Mouse (Mus musculus): ENCODE data around the gene Col4a4. TPM values are rescaled to one million over a fixed set of nuclear protein-coding genes. Genes with fewer than 3 reads are reported as not detected.
A peak's percentile ranks its signal among the peaks of the same experiment; 100 is the strongest.

The Col4a4 gene
- polyA plus RNA-seq, 1 experiment from 2014 or later, result 0.25 TPM

DNA sequence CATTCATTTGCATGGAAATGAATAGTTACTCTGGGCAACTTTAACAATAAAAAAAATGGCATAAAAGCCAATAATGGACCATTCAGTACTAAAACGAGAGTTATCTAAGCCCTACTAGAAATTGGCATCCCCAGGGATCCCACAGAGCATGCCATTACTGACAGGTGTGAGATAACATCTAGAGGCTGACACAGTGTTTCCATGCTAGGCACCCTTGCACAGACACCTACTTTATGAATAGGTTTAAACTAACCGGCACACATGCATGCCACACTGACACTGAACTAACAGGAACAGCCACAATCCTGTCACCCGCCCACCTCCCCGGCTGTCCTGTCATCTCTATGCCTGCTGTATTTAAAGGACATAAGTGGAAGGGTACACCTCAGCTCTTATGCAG is 58.7 kb downstream of the Col4a4 start:
- Histone ChIP-seq H3K36me3 (no peaks in the 10 kb centered on the region), H3K4me2 (replicated peaks) (no peak overlapping the region), H3K9me3 (replicated peaks) (no peaks in the 10 kb centered on the region), H3K27me3 (no peaks in the 10 kb centered on the region), H3K9ac (no peak overlapping the region), H3K27ac (no peak overlapping the region), H3K4me1 (peaks cover 4% of the 10 kb centered on the region; the same call in 1 of the 2 replicates), H3K4me3 (no peak overlapping the region)
- no peak for ATAC-seq (ENCODE audit: low FRiP score)
- 71% methylated on average over 4 of the region's 4 CpGs for WGBS

DNA sequence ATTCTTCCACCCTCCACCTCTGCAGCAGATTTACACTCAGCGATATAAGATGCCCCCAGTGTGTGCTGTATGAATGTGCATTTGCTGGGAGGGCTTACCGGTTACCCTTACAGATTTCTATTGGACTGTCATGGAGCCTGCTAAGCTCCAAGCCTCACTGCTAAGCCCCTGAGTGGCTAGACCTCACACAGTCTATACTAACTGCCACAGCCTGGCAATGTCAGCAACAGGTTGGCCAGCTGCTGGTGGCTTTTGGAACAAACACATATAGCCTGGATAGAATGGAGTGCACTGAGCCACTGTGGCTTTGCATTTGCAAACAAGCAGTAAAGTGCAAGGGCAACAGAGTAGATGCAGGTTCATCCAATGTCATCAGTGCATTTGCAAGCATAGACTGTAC is 94.7 kb downstream of the Col4a4 start:
- Histone ChIP-seq H3K4me3 (no peak overlapping the region), H3K27me3 (no peaks in the 10 kb centered on the region), H3K4me1 (no peaks in the 10 kb centered on the region), H3K4me2 (replicated peaks) (no peak overlapping the region), H3K27ac (no peak overlapping the region), H3K9me3 (replicated peaks) (no peaks in the 10 kb centered on the region), H3K36me3 (no peaks in the 10 kb centered on the region), H3K9ac (no peak overlapping the region)
- WGBS, result 85% methylated on average over 2 of the region's 2 CpGs
- ATAC-seq (ENCODE audit: low FRiP score), result no peak

DNA sequence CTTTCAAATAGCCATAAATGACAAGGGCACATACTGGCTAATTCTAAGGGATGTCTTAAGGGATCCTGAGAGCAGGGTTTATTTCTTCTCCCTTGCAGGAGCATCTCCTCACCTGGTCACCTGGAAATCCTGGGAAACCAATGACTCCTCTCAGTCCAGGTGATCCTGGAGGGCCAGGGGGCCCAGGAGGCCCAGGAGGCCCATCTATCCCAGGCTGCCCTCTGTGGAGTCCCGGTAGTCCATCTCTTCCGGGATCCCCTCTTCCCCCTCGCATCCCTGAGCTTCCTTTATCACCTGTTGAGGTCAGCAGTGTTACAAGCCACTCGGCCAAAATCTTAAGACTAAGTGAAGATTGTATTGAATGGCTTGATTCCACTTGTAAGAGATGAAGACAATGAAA is 100.3 kb downstream of the Col4a4 start:
- Histone ChIP-seq H3K36me3 (no peaks in the 10 kb centered on the region), H3K9me3 (replicated peaks) (no peaks in the 10 kb centered on the region), H3K27ac (no peak overlapping the region), H3K9ac (no peak overlapping the region), H3K27me3 (no peaks in the 10 kb centered on the region), H3K4me1 (no peaks in the 10 kb centered on the region), H3K4me2 (replicated peaks) (no peak overlapping the region), H3K4me3 (no peak overlapping the region)
- ATAC-seq (ENCODE audit: low FRiP score), result no peak
- 88% methylated on average over 4 of the region's 4 CpGs for WGBS

DNA sequence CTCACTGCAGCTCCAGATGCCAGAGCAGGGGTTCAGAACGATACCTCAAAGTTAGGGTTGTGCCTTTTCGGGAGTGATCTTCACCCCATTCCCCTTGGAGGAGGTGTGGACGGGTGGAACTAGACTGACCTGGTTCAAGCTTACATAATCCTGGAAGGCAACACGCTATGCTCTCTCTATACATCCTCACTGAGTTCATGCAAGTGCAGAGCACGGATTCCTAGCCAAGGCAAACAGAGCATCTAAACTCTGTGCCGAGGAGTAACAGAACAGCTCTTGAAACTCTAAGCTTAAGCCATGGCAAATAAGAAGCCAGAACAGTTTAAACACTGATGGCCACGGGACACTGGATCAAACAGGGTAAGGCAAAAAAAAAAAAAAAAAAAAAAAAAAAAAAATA is 104.3 kb downstream of the Col4a4 start:
- H3K4me2 ChIP-seq (replicated peaks), result no peak overlapping the region
- H3K9me3 ChIP-seq (replicated peaks), result no peaks in the 10 kb centered on the region
- H3K27ac ChIP-seq, result no peak overlapping the region
- H3K27me3 ChIP-seq, result no peaks in the 10 kb centered on the region
- WGBS, result 86% methylated on average over 7 of the region's 7 CpGs
- no peak for ATAC-seq (ENCODE audit: low FRiP score)
- H3K4me1 ChIP-seq, result no peaks in the 10 kb centered on the region
- H3K4me3 ChIP-seq, result no peak overlapping the region
- H3K36me3 ChIP-seq, result no peaks in the 10 kb centered on the region
- no peak overlapping the region for H3K9ac ChIP-seq

DNA sequence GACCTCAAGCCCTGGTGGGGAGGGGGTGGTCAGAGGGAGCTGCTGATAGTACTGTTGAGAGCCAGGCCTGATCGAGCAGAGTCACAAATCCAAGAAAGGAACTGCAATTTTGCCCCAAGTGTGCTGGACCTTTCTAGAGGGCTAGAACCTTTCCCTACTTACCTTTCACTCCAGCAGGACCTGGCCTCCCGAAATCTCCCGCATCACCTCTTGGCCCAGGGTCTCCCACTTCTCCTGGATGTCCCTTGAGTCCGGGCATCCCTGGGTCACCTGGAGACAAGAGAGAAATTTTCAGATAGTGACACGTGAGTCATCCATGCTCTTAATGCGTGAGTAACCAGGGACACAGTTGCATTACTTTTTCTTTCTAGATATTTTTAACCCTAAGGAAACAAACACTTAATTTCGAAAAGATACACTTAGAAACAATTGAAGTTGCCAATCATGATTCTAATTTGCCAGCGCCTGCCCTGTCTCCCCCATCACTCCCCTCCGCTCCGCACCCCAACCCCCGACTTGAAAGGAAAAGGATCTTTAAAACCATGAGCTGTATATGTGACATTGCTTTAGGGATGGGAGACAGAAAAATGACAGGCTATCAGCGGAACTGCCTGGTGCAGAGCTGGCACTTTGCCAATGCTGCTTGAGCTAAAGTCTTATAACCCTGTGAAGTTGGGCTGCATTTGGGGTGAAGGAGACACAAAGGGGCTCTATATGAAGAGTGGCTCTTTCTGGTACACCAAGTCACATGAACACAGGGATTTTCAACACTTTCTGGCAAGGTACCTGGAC is 106.8 kb downstream of the Col4a4 start:
- H3K27me3 ChIP-seq, result no peaks in the 10 kb centered on the region

DNA sequence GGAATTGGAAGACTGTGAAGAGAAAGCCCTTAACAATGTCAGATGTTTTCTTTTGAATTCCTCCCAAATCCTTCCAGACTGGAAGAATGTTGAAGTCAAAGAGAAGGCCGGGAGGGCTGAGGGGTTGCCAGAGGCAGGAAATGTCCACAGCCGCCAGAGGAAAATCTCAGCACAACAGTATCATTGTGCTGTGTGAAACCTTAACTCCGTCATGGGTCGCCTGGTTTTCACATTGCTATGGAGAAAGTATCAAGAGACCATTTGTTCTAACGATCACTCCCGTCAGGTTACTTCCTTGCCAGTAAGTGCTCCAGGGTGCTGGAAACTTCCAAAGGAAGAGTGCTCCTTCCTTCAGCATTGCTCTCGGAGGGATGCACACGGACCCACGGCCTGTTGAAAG is 109.9 kb downstream of the Col4a4 start:
- peak; percentile 70 for ATAC-seq (ENCODE audit: low FRiP score)
- H3K27ac ChIP-seq, result 0 out of 2 replicates have a peak overlapping the region, but pooled peaks have one; percentile 8
- 10% methylated on average over 9 of the region's 9 CpGs for WGBS

More for the DNA sequence above, 106.8 kb downstream of the Col4a4 start:
- Histone ChIP-seq H3K27ac (no peak overlapping the region), H3K9ac (no peak overlapping the region), H3K4me1 (peaks cover 11% of the 10 kb centered on the region), H3K9me3 (replicated peaks) (no peaks in the 10 kb centered on the region), H3K4me2 (replicated peaks) (no peak overlapping the region), H3K36me3 (no peaks in the 10 kb centered on the region), H3K4me3 (no peak overlapping the region)
- 90% methylated on average over 12 of the region's 12 CpGs for WGBS
- no peak for ATAC-seq (ENCODE audit: low FRiP score)

DNA sequence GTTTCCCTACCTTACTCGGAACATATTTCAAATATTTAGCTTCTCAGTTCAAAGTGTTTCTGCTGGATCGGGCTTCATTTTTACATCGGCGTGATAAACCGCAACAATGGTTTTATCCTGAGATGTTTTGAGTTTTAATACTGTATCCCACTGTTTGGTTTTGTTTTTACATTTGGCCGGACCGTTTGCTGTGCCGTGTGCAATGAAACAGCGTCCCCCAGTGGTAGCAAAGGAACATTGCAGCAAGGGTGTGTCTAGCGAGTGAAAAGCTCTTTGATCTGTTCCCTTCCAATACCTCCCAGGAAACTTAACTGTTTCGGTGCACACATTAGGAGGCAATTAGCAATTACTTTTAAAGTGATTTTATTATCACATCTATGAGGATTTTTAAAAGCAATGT is 110.4 kb downstream of the Col4a4 start:
- WGBS, result 44% methylated on average over 11 of the region's 11 CpGs
- Histone ChIP-seq H3K4me2 (replicated peaks) (no peak overlapping the region; the same call in 1 of the 2 replicates), H3K4me3 (no peak overlapping the region), H3K4me1 (peaks cover 16% of the 10 kb centered on the region), H3K9me3 (replicated peaks) (no peaks in the 10 kb centered on the region), H3K9ac (no peak overlapping the region), H3K27me3 (no peaks in the 10 kb centered on the region), H3K36me3 (no peaks in the 10 kb centered on the region), H3K27ac (peak overlapping the region; percentile 8; the same call in 1 of the 2 replicates)
- no peak for ATAC-seq (ENCODE audit: low FRiP score)

More for the DNA sequence above, 109.9 kb downstream of the Col4a4 start:
- Histone ChIP-seq H3K4me1 (peaks cover 16% of the 10 kb centered on the region), H3K4me3 (no peak overlapping the region), H3K27me3 (no peaks in the 10 kb centered on the region), H3K9ac (no peak overlapping the region), H3K36me3 (no peaks in the 10 kb centered on the region), H3K9me3 (replicated peaks) (no peaks in the 10 kb centered on the region), H3K4me2 (replicated peaks) (no peak overlapping the region)

DNA sequence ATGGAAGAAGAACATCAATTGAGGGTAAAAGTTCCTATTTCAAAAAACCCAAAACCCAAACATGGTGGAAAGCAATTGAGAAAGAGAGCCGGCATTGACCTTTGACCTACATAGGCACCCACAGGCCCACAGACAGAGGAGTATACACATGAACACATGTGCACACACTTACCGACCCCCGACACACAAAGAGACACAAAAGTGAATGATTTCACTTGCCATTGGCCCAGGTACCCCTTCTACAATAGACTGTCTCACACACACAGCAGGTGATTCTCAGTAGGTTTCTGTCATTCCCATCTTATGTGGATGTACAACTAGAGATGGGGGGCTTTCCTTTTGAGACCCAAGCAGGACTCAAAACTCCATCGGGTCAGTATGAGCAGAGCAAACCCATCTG is 110.8 kb downstream of the Col4a4 start:
- Histone ChIP-seq H3K4me1 (peaks cover 16% of the 10 kb centered on the region), H3K9me3 (replicated peaks) (no peaks in the 10 kb centered on the region), H3K27ac (no peak overlapping the region), H3K4me2 (replicated peaks) (no peak overlapping the region; the same call in 1 of the 2 replicates), H3K36me3 (no peaks in the 10 kb centered on the region), H3K9ac (no peak overlapping the region), H3K27me3 (no peaks in the 10 kb centered on the region), H3K4me3 (no peak overlapping the region)
- ATAC-seq (ENCODE audit: low FRiP score), result no peak
- 55% methylated on average over 4 of the region's 4 CpGs for WGBS

DNA sequence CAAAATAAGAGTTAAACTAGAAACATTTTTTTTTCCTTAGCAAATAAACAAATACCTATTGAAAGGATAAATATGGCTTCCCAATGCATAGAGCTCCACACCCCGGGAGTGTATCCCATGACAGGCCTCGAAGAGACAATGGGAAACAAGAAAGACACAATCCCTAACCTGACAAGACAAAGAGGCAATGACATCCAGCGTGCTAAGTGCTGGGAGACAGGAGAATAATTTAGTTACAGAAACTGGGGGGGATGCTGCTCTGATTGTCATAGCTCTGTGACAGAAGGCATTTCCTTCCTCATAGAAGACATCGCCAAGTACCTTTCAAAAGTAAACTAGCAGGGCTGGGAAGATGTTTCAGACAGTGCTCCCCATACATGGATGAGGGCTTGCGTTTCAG is 111.4 kb downstream of the Col4a4 start:
- Histone ChIP-seq H3K36me3 (no peaks in the 10 kb centered on the region), H3K4me3 (no peak overlapping the region), H3K9me3 (replicated peaks) (no peaks in the 10 kb centered on the region), H3K4me1 (peaks cover 16% of the 10 kb centered on the region), H3K27me3 (no peaks in the 10 kb centered on the region), H3K27ac (no peak overlapping the region), H3K4me2 (replicated peaks) (no peak overlapping the region), H3K9ac (no peak overlapping the region)
- 45% methylated on average over 5 of the region's 5 CpGs for WGBS
- no peak for ATAC-seq (ENCODE audit: low FRiP score)

DNA sequence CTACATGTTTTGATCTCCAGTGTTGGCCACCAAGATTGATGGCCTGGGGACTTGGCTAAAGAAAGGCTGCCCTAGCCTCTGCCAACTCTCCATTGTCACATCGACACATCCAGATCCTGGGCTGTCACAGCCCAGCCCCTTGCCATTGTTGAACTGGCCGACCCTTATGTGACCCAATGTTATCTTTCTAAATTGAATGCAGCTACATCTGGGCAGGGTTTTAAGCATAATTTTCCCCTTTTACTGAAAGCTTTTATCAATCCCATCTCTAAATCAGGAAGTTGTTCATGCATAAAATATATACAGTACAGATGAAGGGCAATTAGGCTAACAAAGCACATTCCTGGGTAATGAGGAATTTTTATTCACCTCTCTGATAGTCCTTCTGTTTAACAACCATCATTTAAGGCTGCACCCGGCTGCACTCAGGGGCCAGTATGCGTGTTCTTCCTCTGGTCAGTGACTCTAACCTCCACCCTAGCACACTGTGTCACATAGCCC is 112.1 kb downstream of the Col4a4 start:
- no peaks in the 10 kb centered on the region for H3K36me3 ChIP-seq
- H3K4me3 ChIP-seq, result no peak overlapping the region
- H3K27me3 ChIP-seq, result no peaks in the 10 kb centered on the region
- H3K4me1 ChIP-seq, result peaks cover 16% of the 10 kb centered on the region
- H3K9ac ChIP-seq, result no peak overlapping the region
- no peaks in the 10 kb centered on the region for H3K9me3 ChIP-seq (replicated peaks)
- no peak overlapping the region for H3K4me2 ChIP-seq (replicated peaks)
- ATAC-seq (ENCODE audit: low FRiP score), result peak; percentile 75
- 11% methylated on average over 4 of the region's 4 CpGs for WGBS
- H3K27ac ChIP-seq, result no peak overlapping the region

DNA sequence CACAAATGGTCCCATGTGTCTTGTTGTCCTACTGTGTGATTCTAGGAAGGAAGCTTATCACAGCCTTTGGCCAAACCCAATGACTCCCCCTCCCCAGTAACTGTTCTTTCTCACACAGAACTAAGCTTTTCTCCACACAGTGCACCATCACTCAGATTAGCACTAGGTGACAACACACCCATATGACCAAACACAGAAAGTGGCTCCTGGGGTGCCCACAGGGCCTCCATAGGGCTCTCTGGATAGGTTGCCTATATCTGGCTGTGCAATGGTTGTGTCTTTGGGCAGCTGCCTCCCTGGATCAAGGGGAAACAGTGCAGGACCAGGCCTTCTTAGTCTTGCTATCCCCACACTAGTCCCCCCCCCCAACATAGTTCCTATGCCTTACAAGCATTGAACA is 113.2 kb downstream of the Col4a4 start:
- ATAC-seq (ENCODE audit: low FRiP score), result no peak
- H3K36me3 ChIP-seq, result no peaks in the 10 kb centered on the region

DNA sequence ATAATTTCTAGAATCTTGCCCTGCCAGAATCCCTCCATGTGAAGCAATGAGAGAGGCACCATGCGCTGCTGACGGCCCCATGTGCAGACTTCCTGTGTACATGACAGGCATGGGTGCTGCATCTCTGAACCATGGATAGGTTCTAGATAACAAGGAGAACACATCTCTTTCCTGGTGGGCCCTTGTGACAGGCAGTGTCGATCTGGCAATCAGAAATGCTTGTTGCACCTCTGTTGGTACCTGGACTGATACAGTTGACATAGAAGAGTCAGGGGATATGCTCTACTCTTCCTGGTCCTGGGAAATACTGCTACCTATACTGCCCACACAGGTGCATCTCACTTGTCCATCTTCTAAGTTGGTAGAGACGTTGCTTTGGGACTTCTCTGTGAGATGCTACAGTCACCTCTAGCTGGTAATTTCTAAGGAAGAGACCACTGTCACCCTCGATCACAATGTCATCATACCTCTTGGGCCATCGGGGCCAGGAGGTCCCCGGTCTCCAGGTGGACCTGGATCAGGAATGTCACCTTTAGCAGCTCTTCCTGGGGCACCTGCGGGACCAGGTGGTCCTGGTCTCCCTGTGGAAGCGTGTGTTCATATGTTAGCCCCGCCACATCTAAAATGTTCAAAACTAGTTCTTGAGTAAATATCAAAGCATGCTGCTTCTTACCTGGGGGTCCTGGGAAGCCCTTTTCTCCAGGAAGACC is 116.0 kb downstream of the Col4a4 start:
- H3K9me3 ChIP-seq (replicated peaks), result no peaks in the 10 kb centered on the region
- H3K27me3 ChIP-seq, result no peaks in the 10 kb centered on the region
- WGBS, result 89% methylated on average over 10 of the region's 10 CpGs
- H3K4me2 ChIP-seq (replicated peaks), result no peak overlapping the region
- H3K9ac ChIP-seq, result no peak overlapping the region
- peaks cover 6% of the 10 kb centered on the region for H3K4me1 ChIP-seq
- no peaks in the 10 kb centered on the region for H3K36me3 ChIP-seq
- H3K27ac ChIP-seq, result no peak overlapping the region
- no peak for ATAC-seq (ENCODE audit: low FRiP score)
- H3K4me3 ChIP-seq, result no peak overlapping the region

More for the DNA sequence above, 113.2 kb downstream of the Col4a4 start:
- H3K9me3 ChIP-seq (replicated peaks), result no peaks in the 10 kb centered on the region
- peaks cover 16% of the 10 kb centered on the region for H3K4me1 ChIP-seq
- no peak overlapping the region for H3K27ac ChIP-seq
- no peaks in the 10 kb centered on the region for H3K27me3 ChIP-seq
- no peak overlapping the region for H3K9ac ChIP-seq
- no peak overlapping the region for H3K4me2 ChIP-seq (replicated peaks)
- H3K4me3 ChIP-seq, result no peak overlapping the region

All from hindbrain, embryonic 12.5 days (tissue).